Mouse (Mus musculus) hindbrain, embryonic 10.5 days (tissue): Measurements from ENCODE around the gene Kat2a. TPM values are rescaled to one million over a fixed set of nuclear protein-coding genes. Genes with fewer than 3 reads are reported as not detected.

Experiments used
- DNase-seq: peaks from one replicate; pipeline ENCODE4 v3.0.0-alpha.2; 2017; ENCODE audit warnings: low spot score
- H3K27ac ChIP-seq: fragments of 300-500 bp; sonication (generic); 2 replicates; pipeline ENCODE4 v1.5.1; 2016; ENCODE audit warnings: mild to moderate bottlenecking, moderate library complexity
- H3K27me3 ChIP-seq: fragments of 300-500 bp; sonication (generic); 2 replicates; pipeline ENCODE4 v1.6.1; 2016; ENCODE audit warnings: mild to moderate bottlenecking; ENCODE audit not compliant: poor library complexity, insufficient read depth, severe bottlenecking
- H3K36me3 ChIP-seq: fragments of 300-500 bp; sonication (generic); 2 replicates; pipeline ENCODE4 v1.6.1; 2016; ENCODE audit warnings: mild to moderate bottlenecking, moderate library complexity
- H3K4me1 ChIP-seq: fragments of 300-500 bp; sonication (generic); replicated peaks from 2 replicates; pipeline ENCODE4 v1.6.1; 2016; ENCODE audit warnings: mild to moderate bottlenecking
- H3K4me3 ChIP-seq: fragments of 300-500 bp; sonication (generic); 2 replicates; pipeline ENCODE4 v1.5.1; 2016; ENCODE audit warnings: mild to moderate bottlenecking, moderate library complexity
- H3K9me3 ChIP-seq: fragments of 300-500 bp; sonication (generic); 2 replicates; pipeline ENCODE4 v1.6.1; 2016; ENCODE audit warnings: mild to moderate bottlenecking, moderate library complexity
- WGBS: fragments of 180-500 bp; shearing (Covaris S2); methylation state at CpG from one replicate; pipeline ENCODE4 v1.1.7; 2016; 5-methylcytosine and 5-hydroxymethylcytosine counted together
- polyA plus RNA-seq: library from polyadenylated mRNA; unstranded; fragments of >200 nt; fragmentation: Nextera tagmentation; extraction: Ambion mirVana; gene quantifications from 2 replicates; pipeline ENCODE4 v1.2.1, GENCODE M21; 2016

Gene Kat2a
- polyA plus RNA-seq, 1 experiment from 2014 or later: 70.8 TPM

DNA sequence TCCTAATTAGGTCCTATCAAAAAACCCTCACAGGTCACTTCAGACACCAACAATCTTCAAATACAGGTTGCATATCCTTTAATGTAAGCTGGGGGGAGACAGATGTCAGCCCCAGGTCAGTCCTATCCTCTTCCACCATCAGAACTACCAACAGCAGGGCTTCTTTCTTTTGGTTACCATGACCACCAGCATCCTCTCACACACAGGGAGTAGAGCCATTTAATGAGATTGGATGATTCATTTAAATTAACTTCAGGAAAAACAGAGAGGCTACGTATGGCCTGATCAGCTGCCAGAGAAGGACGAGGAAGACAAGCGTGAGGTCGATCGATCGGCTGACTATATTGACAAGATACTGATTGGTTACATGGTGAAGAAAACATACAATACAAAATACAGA is 2.7 kb upstream of the Kat2a start:
- WGBS: 87% methylated on average over 6 of the region's 6 CpGs
- H3K27me3 ChIP-seq: no peaks in the 10 kb centered on the region
- no peak overlapping the region for H3K27ac ChIP-seq
- peaks cover 65% of the 10 kb centered on the region for H3K36me3 ChIP-seq
- no peak overlapping the region for H3K4me3 ChIP-seq
- H3K4me1 ChIP-seq: peaks cover 54% of the 10 kb centered on the region
- DNase-seq: no peak
- no peaks in the 10 kb centered on the region for H3K9me3 ChIP-seq

DNA sequence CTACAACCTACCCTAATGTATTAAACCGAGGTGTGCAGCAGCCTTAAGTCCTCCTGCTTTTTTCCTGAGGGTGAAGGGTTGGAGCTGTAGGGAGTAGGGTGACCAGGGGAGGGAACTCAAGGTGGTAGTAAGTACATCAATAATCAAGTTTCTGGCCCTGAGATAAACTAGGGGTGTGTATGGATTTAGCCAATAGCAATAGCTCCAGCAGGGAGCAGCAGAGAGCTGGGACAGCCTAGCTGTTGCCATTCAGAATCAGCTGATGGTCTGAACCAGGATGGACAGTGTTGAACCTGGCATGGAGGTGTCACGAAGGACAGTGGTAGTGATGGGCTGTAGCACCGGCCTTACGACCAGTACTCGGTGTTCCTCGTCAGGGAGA is 2.3 kb upstream of the Kat2a start:
- peak; percentile 74 for DNase-seq
- WGBS: 51% methylated on average over 6 of the region's 6 CpGs
- Histone ChIP-seq H3K36me3 (peaks cover 65% of the 10 kb centered on the region), H3K4me3 (peak overlapping the region; percentile 98), H3K27ac (peak overlapping the region; percentile 99), H3K27me3 (no peaks in the 10 kb centered on the region), H3K4me1 (peaks cover 54% of the 10 kb centered on the region), H3K9me3 (no peaks in the 10 kb centered on the region)

DNA sequence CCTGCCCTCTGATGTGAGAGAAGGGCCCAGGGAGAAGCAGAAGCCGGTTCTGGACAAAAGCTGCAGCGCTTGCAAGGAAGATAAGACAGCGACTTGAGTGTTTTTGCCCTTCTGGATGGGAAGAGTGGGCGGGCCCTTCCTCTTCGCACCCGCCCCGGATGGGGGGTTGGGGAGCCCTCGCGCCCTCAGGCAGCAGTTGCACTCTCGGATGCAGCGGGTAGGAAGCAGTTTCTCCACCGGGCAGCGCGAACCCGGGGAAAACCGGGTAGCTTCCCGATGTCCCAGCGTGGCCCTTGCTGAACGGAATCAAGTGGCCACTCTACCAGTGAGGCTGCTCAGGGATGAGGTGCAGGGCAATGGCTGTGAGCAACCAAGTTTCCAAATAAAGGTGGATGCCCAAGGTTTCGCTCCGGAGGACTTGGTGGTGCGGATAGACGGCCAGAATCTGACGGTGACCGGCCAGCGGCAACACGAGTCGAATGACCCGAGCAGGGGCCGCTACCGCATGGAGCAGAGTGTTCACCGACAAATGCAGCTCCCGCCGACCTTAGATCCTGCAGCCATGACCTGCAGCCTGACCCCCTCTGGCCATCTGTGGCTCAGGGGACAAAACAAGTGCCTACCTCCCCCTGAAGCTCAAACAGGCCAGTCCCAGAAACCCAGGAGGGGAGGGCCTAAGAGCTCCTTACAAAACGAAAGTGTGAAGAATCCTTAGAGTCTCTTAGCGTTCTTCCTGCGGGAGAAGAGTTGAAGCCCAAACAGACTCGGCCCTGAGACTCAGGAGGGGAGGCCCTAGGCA is 1.7 kb upstream of the Kat2a start, which contains the start of gene Hspb9:
Gene Hspb9, plus strand, starts transcription at position 116 of the 799 bp plus-strand sequence.
- peaks cover 54% of the 10 kb centered on the region for H3K4me1 ChIP-seq
- H3K4me3 ChIP-seq: peak within 1 kb of the TSS; percentile 98
- H3K36me3 ChIP-seq: peaks cover 65% of the 10 kb centered on the region
- peak within 1 kb of the TSS; percentile 99 for H3K27ac ChIP-seq
- DNase-seq: peak; percentile 70
- no peaks in the 10 kb centered on the region for H3K27me3 ChIP-seq
- WGBS: 2% methylated on average over 38 of the region's 38 CpGs
- no peaks in the 10 kb centered on the region for H3K9me3 ChIP-seq

DNA sequence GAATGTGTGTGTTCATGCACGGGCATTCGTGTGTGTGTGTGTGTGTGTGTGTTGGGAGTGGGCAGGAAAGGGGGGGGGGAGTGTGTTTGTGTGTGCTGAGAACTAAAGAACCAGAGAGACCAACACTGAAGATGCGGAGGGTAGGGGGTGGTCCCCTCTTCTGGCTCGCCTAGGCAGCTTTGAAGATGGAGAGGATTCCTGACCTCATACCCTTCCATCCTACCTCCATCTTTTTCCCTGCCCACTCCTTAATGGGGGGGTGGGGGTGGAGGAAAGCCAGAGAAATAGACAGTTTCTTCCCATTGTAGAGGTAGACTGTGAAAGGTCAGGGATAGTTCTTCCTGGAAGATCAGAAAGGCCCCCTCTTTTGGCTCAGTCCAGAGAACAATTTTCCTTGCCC is 909 bp upstream of the Kat2a start:
- H3K27me3 ChIP-seq: no peaks in the 10 kb centered on the region
- no peak for DNase-seq
- H3K4me3 ChIP-seq: peak overlapping the region; percentile 98
- H3K36me3 ChIP-seq: peaks cover 65% of the 10 kb centered on the region
- WGBS: 53% methylated on average over 4 of the region's 4 CpGs
- peaks cover 54% of the 10 kb centered on the region for H3K4me1 ChIP-seq
- peak overlapping the region; percentile 99 for H3K27ac ChIP-seq
- H3K9me3 ChIP-seq: no peaks in the 10 kb centered on the region

- Histone ChIP-seq H3K9me3 (no peaks in the 10 kb centered on the region), H3K4me3 (no peak overlapping the region), H3K27ac (no peak overlapping the region; the same call in 1 of the 2 replicates), H3K4me1 (peaks cover 54% of the 10 kb centered on the region), H3K27me3 (no peaks in the 10 kb centered on the region), H3K36me3 (peaks cover 65% of the 10 kb centered on the region)
- 87% methylated on average over 4 of the region's 4 CpGs for WGBS
- no peak for DNase-seq
Measured at GRCm38 (mm10) chr11:100710977-100711376, 1.3 kb downstream of the Kat2a start.

DNA sequence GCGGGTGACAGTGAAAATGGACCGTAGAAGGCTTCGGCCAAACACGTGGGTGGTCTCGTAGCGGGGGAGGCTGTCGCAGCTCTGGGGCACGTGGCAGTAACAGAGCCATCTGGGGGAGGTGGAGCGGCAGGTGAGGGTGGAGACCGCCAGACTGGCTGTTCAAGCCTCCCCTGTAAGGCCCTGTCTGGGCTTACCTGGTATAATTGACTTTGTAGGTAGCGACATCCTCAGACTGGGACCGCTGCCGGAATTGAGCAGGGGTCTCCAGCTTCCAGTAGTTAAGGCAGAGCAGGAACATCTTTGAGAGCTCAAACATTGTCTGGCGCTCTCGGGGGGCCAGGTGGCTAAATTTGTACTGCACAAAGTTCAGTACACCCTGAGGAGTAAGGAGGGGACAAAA is 1.7 kb downstream of the Kat2a start:
- Histone ChIP-seq H3K27ac (no peak overlapping the region), H3K27me3 (no peaks in the 10 kb centered on the region), H3K9me3 (no peaks in the 10 kb centered on the region), H3K4me3 (no peak overlapping the region), H3K36me3 (peaks cover 65% of the 10 kb centered on the region), H3K4me1 (peaks cover 50% of the 10 kb centered on the region)
- 92% methylated on average over 15 of the region's 15 CpGs for WGBS
- DNase-seq: no peak

DNA sequence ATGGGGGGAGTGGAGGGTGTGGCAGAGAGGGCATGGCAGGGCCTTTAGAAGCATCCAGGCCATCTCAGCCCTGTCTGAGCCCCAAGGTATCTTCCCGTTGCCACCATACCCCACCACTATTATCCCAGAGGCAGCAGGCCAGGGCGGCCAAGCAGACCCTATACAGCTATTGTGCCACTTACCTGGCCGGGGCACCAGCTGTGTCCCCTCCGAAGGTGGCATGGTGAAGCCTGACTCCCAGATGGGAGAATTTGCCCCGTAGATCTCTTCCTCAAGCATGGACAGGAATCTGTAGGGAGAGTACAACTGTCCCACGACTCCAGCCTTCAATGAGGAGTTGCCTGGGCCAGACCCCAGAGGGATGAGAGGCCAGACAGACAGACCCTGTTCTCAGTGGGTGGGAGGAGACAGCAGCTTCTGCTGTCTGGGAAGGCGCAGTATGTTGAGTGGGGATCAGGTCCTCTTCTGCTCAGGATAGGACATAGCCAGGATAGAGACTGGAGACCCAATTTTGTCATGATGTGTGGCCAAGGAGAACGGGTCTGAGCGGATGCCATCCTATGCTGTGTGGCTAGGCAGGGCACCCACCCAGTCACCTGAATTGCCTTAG is 3.0 kb downstream of the Kat2a start:
- peaks cover 67% of the 10 kb centered on the region for H3K36me3 ChIP-seq

GRCm38 (mm10) chr11:100705095-100705747 is 7.0 kb downstream of the Kat2a start:
- WGBS: 92% methylated on average over 23 of the region's 23 CpGs
- peaks cover 60% of the 10 kb centered on the region for H3K36me3 ChIP-seq
- DNase-seq: no peak

More for the DNA sequence above, 3.0 kb downstream of the Kat2a start:
- H3K4me3 ChIP-seq: no peak overlapping the region
- no peak overlapping the region for H3K27ac ChIP-seq
- WGBS: 95% methylated on average over 9 of the region's 9 CpGs
- DNase-seq: no peak
- no peaks in the 10 kb centered on the region for H3K9me3 ChIP-seq
- peaks cover 37% of the 10 kb centered on the region for H3K4me1 ChIP-seq
- no peaks in the 10 kb centered on the region for H3K27me3 ChIP-seq

DNA sequence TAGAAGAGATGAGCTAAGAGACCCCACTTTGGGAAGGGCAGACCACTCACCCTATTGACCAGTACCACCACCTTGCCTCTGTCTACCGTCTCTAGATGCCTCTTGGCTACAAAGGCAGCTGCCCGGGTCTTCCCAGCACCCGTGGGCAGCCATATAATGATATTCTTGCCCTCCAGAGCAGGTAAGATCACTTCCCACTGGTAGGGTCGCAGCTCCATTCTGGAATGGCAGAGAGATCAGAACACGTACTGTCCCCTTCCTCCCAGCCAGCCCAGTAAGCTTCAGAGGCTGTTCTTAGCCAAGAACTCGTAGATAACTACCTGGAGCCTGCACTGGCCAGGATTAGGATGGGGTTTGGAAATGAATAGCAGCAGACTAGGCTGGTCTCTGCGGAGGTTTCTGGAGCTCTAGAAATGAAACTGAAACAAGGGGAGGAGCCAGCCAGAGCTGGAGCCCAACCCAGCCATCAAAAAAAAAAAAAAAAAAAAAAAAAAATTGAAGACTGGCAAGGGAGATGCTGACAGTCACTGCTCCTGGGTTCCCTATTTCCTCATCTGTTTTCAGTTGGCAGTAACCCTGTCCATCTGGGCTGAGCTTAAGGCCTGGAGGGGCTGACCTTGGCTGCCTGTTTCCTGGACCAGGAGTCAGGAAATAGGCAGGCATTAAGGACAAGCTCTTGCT is 8.3 kb downstream of the Kat2a start, which contains the start of gene Dhx58:
Gene Dhx58, minus strand, starts transcription at position 421 of the 681 bp plus-strand sequence.
- H3K4me3 ChIP-seq: no peak within 1 kb of the TSS
- 71% methylated on average over 7 of the region's 7 CpGs for WGBS
- H3K27ac ChIP-seq: no peak within 1 kb of the TSS
- DNase-seq: no peak
- H3K9me3 ChIP-seq: no peaks in the 10 kb centered on the region
- H3K27me3 ChIP-seq: peaks cover 11% of the 10 kb centered on the region; the same call in 1 of the 2 replicates
- peaks cover 20% of the 10 kb centered on the region for H3K4me1 ChIP-seq
- H3K36me3 ChIP-seq: peaks cover 48% of the 10 kb centered on the region

More at GRCm38 (mm10) chr11:100705095-100705747, 7.0 kb downstream of the Kat2a start:
- Histone ChIP-seq H3K4me1 (peaks cover 20% of the 10 kb centered on the region), H3K4me3 (no peak overlapping the region), H3K9me3 (no peaks in the 10 kb centered on the region), H3K27ac (no peak overlapping the region), H3K27me3 (peaks cover 7% of the 10 kb centered on the region; the same call in 1 of the 2 replicates)

DNA sequence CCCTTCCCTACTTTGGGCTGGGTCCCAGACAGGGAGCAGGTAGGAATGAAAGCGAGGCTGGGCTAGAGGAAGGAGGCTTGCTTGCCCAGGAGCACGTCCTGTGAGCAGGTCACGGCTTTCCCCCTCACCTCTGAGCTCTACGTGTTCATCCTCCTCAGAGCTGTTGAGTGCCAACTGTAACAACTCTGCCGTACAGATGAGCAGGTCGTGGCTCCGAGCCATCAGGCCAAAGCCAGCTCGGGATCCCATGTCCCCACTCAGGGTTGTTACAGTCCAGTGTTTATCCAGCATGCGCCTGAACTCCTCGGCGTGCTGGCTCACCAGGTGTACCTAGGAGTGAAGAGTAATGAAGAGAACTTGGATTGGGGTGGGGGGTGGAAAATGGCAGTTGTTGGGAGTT is 8.9 kb downstream of the Kat2a start:
- WGBS: 73% methylated on average over 11 of the region's 11 CpGs
- H3K4me1 ChIP-seq: peaks cover 20% of the 10 kb centered on the region
- H3K9me3 ChIP-seq: no peaks in the 10 kb centered on the region
- H3K4me3 ChIP-seq: no peak overlapping the region
- H3K36me3 ChIP-seq: peaks cover 42% of the 10 kb centered on the region
- no peak for DNase-seq
- no peak overlapping the region for H3K27ac ChIP-seq
- peaks cover 11% of the 10 kb centered on the region; the same call in 1 of the 2 replicates for H3K27me3 ChIP-seq

GRCm38 (mm10) chr11:100702906-100703305 is 9.4 kb downstream of the Kat2a start:
- H3K4me1 ChIP-seq: peaks cover 20% of the 10 kb centered on the region
- H3K9me3 ChIP-seq: no peaks in the 10 kb centered on the region
- DNase-seq: no peak
- 44% methylated on average over 7 of the region's 7 CpGs for WGBS
- peaks cover 11% of the 10 kb centered on the region; the same call in 1 of the 2 replicates for H3K27me3 ChIP-seq
- H3K4me3 ChIP-seq: peak overlapping the region; percentile 9; the same call in 1 of the 2 replicates
- H3K36me3 ChIP-seq: peaks cover 37% of the 10 kb centered on the region
- no peak overlapping the region for H3K27ac ChIP-seq
